Mouse (Mus musculus) midbrain, embryonic 14.5 days (tissue): ENCODE results near the gene Psmc6. TPM values are rescaled to one million over a fixed set of nuclear protein-coding genes. Genes with fewer than 3 reads are reported as not detected.
A peak's percentile ranks its signal among the peaks of the same experiment; 100 is the strongest.

Source experiments
- ATAC-seq: fragments of 200-750 bp; cut with Nextera tagmentation; 2 replicates; pipeline ENCODE4 v1.8.0; 2017; ENCODE audit warnings: moderate number of reproducible peaks, moderate library complexity; ENCODE audit not compliant: low FRiP score, low TSS enrichment
- DNase-seq: peaks from one replicate; pipeline ENCODE4 v3.0.0-alpha.2; 2015
- H3K27ac ChIP-seq: fragments of 300-500 bp; sonication (generic); replicated peaks from 2 replicates; pipeline ENCODE4 v1.5.1; 2014; ENCODE audit warnings: mild to moderate bottlenecking, low read depth, low read length, moderate library complexity
- H3K27me3 ChIP-seq: fragments of 300-500 bp; sonication (generic); 2 replicates; pipeline ENCODE4 v1.6.1; 2014; ENCODE audit warnings: low read length, control low read depth, mixed read lengths; ENCODE audit not compliant: control insufficient read depth, insufficient read depth
- H3K36me3 ChIP-seq: fragments of 300-500 bp; sonication (generic); 2 replicates; pipeline ENCODE4 v1.6.1; 2014; ENCODE audit warnings: low read length, control low read depth; ENCODE audit not compliant: control insufficient read depth, insufficient read depth
- H3K4me1 ChIP-seq: fragments of 300-500 bp; sonication (generic); 2 replicates; pipeline ENCODE4 v1.6.1; 2014; ENCODE audit warnings: mild to moderate bottlenecking, antibody characterized with exemption, low read length, control low read depth; ENCODE audit not compliant: control insufficient read depth, insufficient read depth
- H3K4me2 ChIP-seq: fragments of 300-500 bp; sonication (generic); 2 replicates; pipeline ENCODE4 v1.6.1; 2014; ENCODE audit warnings: mild to moderate bottlenecking, low read length, moderate library complexity
- H3K4me3 ChIP-seq: fragments of 300-500 bp; sonication (generic); replicated peaks from 2 replicates; pipeline ENCODE4 v1.5.1; 2014; ENCODE audit warnings: low read depth, low read length
- H3K9ac ChIP-seq: fragments of 300-500 bp; sonication (generic); replicated peaks from 2 replicates; pipeline ENCODE4 v1.6.1; 2014; ENCODE audit warnings: mild to moderate bottlenecking, low read length, moderate library complexity
- H3K9me3 ChIP-seq: fragments of 300-500 bp; sonication (generic); 2 replicates; pipeline ENCODE4 v1.6.1; 2016; ENCODE audit warnings: low read length, control low read depth, mixed read lengths; ENCODE audit not compliant: control insufficient read depth
- WGBS: fragments of 180-500 bp; shearing (Covaris S2); extraction: QIAGEN DNeasy Blood & Tissue Kit; methylation state at CpG from one replicate; pipeline ENCODE4 v1.1.7; 2014; 5-methylcytosine and 5-hydroxymethylcytosine counted together
- polyA plus RNA-seq: library from polyadenylated mRNA; unstranded; fragments of >200 nt; fragmentation: Nextera tagmentation; extraction: Ambion mirVana; gene quantifications from 2 replicates; pipeline ENCODE4 v1.2.1, GENCODE M21; 2014

Gene Psmc6
- polyA plus RNA-seq, 1 experiment from 2014 or later: 203 TPM

GRCm38 (mm10) chr14:45316927-45317326 lies 12.7 kb upstream of the Psmc6 start:
- 83% methylated on average over 5 of the region's 5 CpGs for WGBS
- peak overlapping the region; percentile 71 for H3K4me2 ChIP-seq
- ATAC-seq (no peak), DNase-seq (no peak)
- no peak overlapping the region for H3K27ac ChIP-seq
- H3K9ac ChIP-seq: peak overlapping the region; percentile 90; the same call in 1 of the 2 replicates
- H3K4me1 ChIP-seq: peaks cover 27% of the 10 kb centered on the region
- H3K36me3 ChIP-seq: no peaks in the 10 kb centered on the region
- H3K27me3 ChIP-seq: no peaks in the 10 kb centered on the region
- no peaks in the 10 kb centered on the region for H3K9me3 ChIP-seq
- peak overlapping the region; percentile 76 for H3K4me3 ChIP-seq

DNA sequence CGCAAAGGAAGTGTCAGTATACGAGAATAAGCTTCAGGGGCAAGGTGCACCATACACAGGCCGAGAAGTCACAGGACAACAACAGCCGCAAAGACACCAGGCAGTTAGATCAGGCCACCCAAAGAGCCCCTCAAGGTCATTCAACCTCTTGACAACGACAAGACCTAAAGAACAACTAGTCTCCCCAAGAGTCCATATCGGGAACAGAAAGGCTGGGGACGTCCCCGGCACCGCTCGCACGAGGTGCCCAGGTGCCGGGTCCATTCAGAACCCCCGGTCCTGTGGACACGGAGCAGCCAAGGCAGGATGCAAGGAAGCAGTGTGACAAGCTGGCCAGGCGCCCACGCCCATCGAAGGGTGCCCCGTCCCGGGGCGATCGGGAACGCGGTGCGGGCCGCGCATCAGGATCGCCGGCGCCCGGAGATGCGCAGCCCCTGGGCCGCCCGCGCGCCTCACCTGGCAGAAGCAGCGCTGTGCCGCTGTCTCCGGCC lies 11.6 kb upstream of the Psmc6 start:
- WGBS: under 1% methylated on average over 36 of the region's 38 CpGs
- peak overlapping the region; percentile 71 for H3K4me2 ChIP-seq
- peak overlapping the region; percentile 76 for H3K4me3 ChIP-seq
- peak overlapping the region; percentile 96 for H3K27ac ChIP-seq
- ATAC-seq: peak; percentile 69; the same call in 1 of the 2 replicates
- H3K36me3 ChIP-seq: no peaks in the 10 kb centered on the region
- H3K27me3 ChIP-seq: no peaks in the 10 kb centered on the region
- H3K4me1 ChIP-seq: peaks cover 27% of the 10 kb centered on the region
- no peaks in the 10 kb centered on the region for H3K9me3 ChIP-seq
- H3K9ac ChIP-seq: peak overlapping the region; percentile 90
- DNase-seq: no peak

DNA sequence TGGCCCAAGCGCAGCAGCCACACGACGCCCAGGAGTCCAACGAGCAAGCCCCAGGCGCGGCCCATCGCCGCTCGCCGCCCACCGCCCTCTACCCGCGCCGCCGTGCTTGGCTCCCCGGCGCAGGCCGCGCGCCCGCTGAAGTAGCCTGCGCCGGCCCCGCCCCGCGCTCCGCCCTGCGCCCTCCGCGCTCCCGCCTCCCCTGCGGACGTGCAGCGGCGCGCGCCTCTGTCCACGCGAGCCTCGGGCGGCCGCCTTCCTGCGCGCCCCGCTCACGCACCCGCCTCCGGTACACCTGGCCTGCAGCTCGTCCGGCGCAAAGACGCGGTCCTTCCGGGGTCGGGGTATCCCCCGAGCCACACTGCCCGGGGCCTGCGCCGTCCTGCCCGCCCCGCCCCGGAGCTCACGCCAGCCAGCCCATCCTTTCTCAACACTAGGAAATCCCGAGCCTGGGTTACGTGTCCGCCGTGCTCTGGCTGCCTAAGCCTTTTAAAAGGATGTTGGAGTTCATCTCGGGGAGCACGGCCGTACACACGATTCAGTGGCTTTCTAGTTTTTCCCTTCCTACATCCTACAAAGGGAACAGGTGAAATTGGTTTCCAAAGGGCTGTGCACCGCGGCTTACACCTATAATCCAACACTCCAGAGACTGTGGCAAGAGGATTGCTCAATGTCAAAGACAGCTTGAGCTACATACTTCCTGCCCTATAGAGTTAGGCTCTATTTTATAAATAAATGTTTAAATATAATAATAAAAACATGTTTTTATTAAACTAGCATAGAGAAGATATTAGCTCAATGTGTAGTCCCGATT lies 11.0 kb upstream of the Psmc6 start, which contains the start of gene Ero1l:
TSS of gene Ero1l (minus strand) at position 346 of the 811 bp plus-strand sequence.
- DNase-seq (peak; percentile 95), ATAC-seq (peak; percentile 96)
- peak within 1 kb of the TSS; percentile 90 for H3K9ac ChIP-seq
- H3K4me1 ChIP-seq: peaks cover 27% of the 10 kb centered on the region
- peak within 1 kb of the TSS; percentile 96 for H3K27ac ChIP-seq
- peak within 1 kb of the TSS; percentile 71 for H3K4me2 ChIP-seq
- H3K36me3 ChIP-seq: no peaks in the 10 kb centered on the region
- WGBS: 1% methylated on average over 72 of the region's 74 CpGs
- no peaks in the 10 kb centered on the region for H3K9me3 ChIP-seq
- no peaks in the 10 kb centered on the region for H3K27me3 ChIP-seq
- H3K4me3 ChIP-seq: peak within 1 kb of the TSS; percentile 76

DNA sequence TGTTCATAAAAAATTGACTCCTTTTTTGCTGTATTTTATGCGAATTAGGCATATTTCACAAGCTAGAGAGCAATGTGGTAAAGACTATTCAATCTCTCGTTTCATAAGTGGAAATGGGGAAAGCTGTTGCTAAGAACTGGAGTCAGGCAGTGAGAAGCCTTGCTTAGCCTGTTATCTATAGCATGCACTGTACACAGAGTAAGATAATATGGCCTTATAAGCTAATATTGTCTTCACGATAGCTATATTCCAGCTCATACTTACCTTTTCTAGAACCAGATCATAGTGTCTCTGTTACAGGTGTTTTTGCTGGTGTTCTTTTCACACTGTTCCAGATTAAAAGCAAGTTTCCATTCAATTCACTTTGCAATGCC lies 10.4 kb upstream of the Psmc6 start:
- ATAC-seq (no peak), DNase-seq (no peak)
- H3K9ac ChIP-seq: peak overlapping the region; percentile 90; the same call in 1 of the 2 replicates
- peak overlapping the region; percentile 71 for H3K4me2 ChIP-seq
- WGBS: 62% methylated on average over 3 of the region's 3 CpGs
- H3K4me3 ChIP-seq: peak overlapping the region; percentile 76; the same call in 1 of the 2 replicates
- H3K9me3 ChIP-seq: no peaks in the 10 kb centered on the region
- no peaks in the 10 kb centered on the region for H3K27me3 ChIP-seq
- H3K36me3 ChIP-seq: no peaks in the 10 kb centered on the region
- H3K27ac ChIP-seq: peak overlapping the region; percentile 96
- peaks cover 27% of the 10 kb centered on the region for H3K4me1 ChIP-seq

DNA sequence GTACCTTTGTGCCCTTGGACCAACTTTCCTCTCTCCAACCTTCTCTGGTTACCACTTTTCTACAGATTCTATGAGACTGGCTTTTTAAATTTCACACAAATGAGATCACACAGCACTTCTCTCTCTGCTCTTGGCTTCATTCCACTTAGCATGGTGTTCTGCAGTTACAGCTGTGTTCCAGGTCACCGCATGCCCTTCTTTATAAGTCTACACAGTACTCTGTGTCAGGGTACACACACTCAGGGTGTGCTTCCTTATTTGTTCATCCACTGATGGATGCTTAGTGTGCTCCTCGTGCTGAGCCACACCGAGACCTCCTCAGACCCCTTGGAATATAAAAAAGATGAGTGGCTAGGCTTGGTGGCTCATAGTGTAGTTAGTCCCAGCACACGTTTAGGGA lies 9.5 kb upstream of the Psmc6 start:
- no peak for DNase-seq
- Histone ChIP-seq H3K36me3 (no peaks in the 10 kb centered on the region), H3K9ac (no peak overlapping the region), H3K27me3 (no peaks in the 10 kb centered on the region), H3K4me3 (no peak overlapping the region), H3K4me2 (no peak overlapping the region), H3K4me1 (peaks cover 27% of the 10 kb centered on the region), H3K9me3 (no peaks in the 10 kb centered on the region), H3K27ac (no peak overlapping the region)
- no peak for ATAC-seq
- 79% methylated on average over 4 of the region's 4 CpGs for WGBS

- Histone ChIP-seq H3K27me3 (no peaks in the 10 kb centered on the region), H3K4me3 (no peak overlapping the region), H3K4me1 (peaks cover 19% of the 10 kb centered on the region), H3K9me3 (no peaks in the 10 kb centered on the region), H3K27ac (no peak overlapping the region), H3K36me3 (no peaks in the 10 kb centered on the region), H3K9ac (no peak overlapping the region), H3K4me2 (no peak overlapping the region)
- DNase-seq: no peak
- ATAC-seq: no peak
- 89% methylated on average over 3 of the region's 3 CpGs for WGBS
Measured at GRCm38 (mm10) chr14:45321067-45321466, 8.5 kb upstream of the Psmc6 start.

DNA sequence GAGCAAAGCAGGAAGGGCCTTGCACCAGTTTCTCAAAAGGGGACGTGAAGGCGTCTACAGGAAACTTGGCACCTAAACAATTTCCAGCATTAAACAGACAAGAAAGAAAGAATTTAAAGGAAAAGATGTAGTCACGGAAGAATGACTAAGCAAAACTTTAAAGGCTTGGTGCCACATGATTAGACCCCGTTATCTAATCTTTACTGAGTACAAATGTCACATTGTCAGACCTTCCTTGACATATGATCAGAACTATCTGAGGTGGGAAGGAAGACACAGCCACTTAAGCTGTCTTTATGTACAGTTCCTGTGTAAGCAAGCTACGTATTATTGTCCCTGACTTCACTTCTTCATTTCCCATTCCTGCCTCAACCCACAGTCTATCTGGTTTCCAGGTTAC lies 8.0 kb upstream of the Psmc6 start:
- no peak for DNase-seq
- WGBS: 87% methylated on average over 5 of the region's 5 CpGs

DNA sequence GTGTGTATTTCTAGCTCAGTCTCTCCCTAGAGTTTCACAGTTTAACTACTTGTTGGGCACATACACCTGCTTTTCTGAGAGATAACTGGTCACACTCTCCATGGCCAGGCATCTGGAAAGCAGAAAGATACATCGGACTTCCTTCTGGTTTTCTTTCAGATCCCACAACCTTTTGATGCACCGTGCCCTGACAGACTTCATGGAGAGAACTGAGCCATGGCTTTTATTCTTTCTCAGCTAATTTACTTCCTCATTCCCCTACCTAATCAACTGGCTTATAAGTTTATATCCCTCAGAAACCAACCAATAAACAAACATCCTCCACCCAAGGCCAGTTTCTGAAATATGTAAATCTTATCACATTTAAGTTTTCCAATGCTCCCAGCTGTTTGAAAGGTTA lies 7.1 kb upstream of the Psmc6 start:
- no peaks in the 10 kb centered on the region for H3K27me3 ChIP-seq
- H3K9ac ChIP-seq: no peak overlapping the region
- no peak overlapping the region for H3K27ac ChIP-seq
- WGBS: 91% methylated on average over 2 of the region's 2 CpGs
- no peak overlapping the region for H3K4me3 ChIP-seq
- DNase-seq (no peak), ATAC-seq (no peak)
- H3K9me3 ChIP-seq: no peaks in the 10 kb centered on the region
- peaks cover 7% of the 10 kb centered on the region for H3K4me1 ChIP-seq
- H3K4me2 ChIP-seq: no peak overlapping the region
- H3K36me3 ChIP-seq: no peaks in the 10 kb centered on the region

More for the DNA sequence above, 8.0 kb upstream of the Psmc6 start:
- H3K9ac ChIP-seq: no peak overlapping the region
- H3K27ac ChIP-seq: no peak overlapping the region
- no peaks in the 10 kb centered on the region for H3K9me3 ChIP-seq
- no peak overlapping the region for H3K4me3 ChIP-seq
- H3K36me3 ChIP-seq: no peaks in the 10 kb centered on the region
- H3K4me1 ChIP-seq: peaks cover 14% of the 10 kb centered on the region
- H3K27me3 ChIP-seq: no peaks in the 10 kb centered on the region
- no peak for ATAC-seq
- H3K4me2 ChIP-seq: no peak overlapping the region

GRCm38 (mm10) chr14:45323320-45323719 lies 6.3 kb upstream of the Psmc6 start:
- no peak overlapping the region for H3K27ac ChIP-seq
- H3K36me3 ChIP-seq: no peaks in the 10 kb centered on the region
- peaks cover 6% of the 10 kb centered on the region; the same call in 1 of the 2 replicates for H3K4me1 ChIP-seq
- no peak overlapping the region for H3K4me3 ChIP-seq
- ATAC-seq (no peak), DNase-seq (no peak)
- WGBS: 92% methylated on average over 3 of the region's 3 CpGs
- no peaks in the 10 kb centered on the region for H3K27me3 ChIP-seq
- no peak overlapping the region for H3K4me2 ChIP-seq
- H3K9ac ChIP-seq: no peak overlapping the region
- H3K9me3 ChIP-seq: no peaks in the 10 kb centered on the region
